Mouse (Mus musculus) mouse embryonic stem cell (cell line): ENCODE results near the gene Tmprss9.

Source experiments
- in situ Hi-C, 2 experiments: fragments of 300-500 bp; cut with MboI; formaldehyde crosslinking; loops; 1 replicate in 1 of 2; 3 replicates in 1 of 2; pipeline ENCODE4 v1.14.3; 2019 to 2020; ENCODE audit warnings: low sequenced_read_pairs in 2 of 2, low pct_unique_long_range_greater_than_20kb in 1 of 2, mixed read lengths in 1 of 2; ENCODE audit not compliant: unreplicated experiment in 1 of 2

Tmprss9 gene

GRCm38 (mm10) chr10:80943701-80944100 lies 72.1 kb downstream of the Tmprss9 start:
- in situ Hi-C loops, result no loop called here

- in situ Hi-C loops, result no loop called here
These were observed 72.6 kb downstream of the Tmprss9 start for GRCm38 (mm10) chr10:80944231-80944630.

- in situ Hi-C loops, result no loop called here
These were observed 75.2 kb downstream of the Tmprss9 start for GRCm38 (mm10) chr10:80946684-80947437.

- in situ Hi-C loops, result no loop called here
These were observed 76.2 kb downstream of the Tmprss9 start for GRCm38 (mm10) chr10:80947802-80948201.

GRCm38 (mm10) chr10:80948570-80948969 lies 76.9 kb downstream of the Tmprss9 start:
- in situ Hi-C loops, result no loop called here

GRCm38 (mm10) chr10:80949081-80949480 lies 77.4 kb downstream of the Tmprss9 start:
- in situ Hi-C loops, result no loop called here
